Mouse (Mus musculus) adrenal gland, adult 10 weeks (tissue): ENCODE measurements around the gene Hist1h3b. TPM values are rescaled to one million over a fixed set of nuclear protein-coding genes. Genes with fewer than 3 reads are reported as not detected.

Experiments
- polyA plus RNA-seq: library from polyadenylated mRNA; stranded (reverse); fragments of 350-450 nt; fragmentation: Illumina TruSeq; extraction: RNeasy Lipid Tissue Mini Kit (QIAGEN cat#74804); gene quantifications from one replicate; pipeline ENCODE4 v1.2.3, GENCODE M21; 2014; ENCODE audit warnings: low read depth, low replicate concordance

The Hist1h3b gene
- polyA plus RNA-seq: not detected

GRCm38 (mm10) chr13:23752067-23752741 is at the start of gene Hist1h3b:
Gene Hist1h3b, plus strand, starts transcription at chr13:23752267.

GRCm38 (mm10) chr13:23710374-23711089 is 41.5 kb upstream of the Hist1h3b start, which contains the start of gene Hfe:
Gene Hfe, minus strand, starts transcription at chr13:23710854.

GRCm38 (mm10) chr13:23738677-23739068 is 13.4 kb upstream of the Hist1h3b start, which contains the start of gene Hist1h1c:
Gene Hist1h1c, plus strand, starts transcription at chr13:23738808.

GRCm38 (mm10) chr13:23745381-23746161 is 6.5 kb upstream of the Hist1h3b start, which contains the start of gene Hist1h3c:
Gene Hist1h3c, minus strand, starts transcription at chr13:23745602.

GRCm38 (mm10) chr13:23746201-23747080 is 5.6 kb upstream of the Hist1h3b start, which contains the start of gene Hist1h2bb:
Gene Hist1h2bb, plus strand, starts transcription at chr13:23746734.

GRCm38 (mm10) chr13:23750839-23751477 is 1.1 kb upstream of the Hist1h3b start, which contains the start of gene Hist1h2ab:
Gene Hist1h2ab, plus strand, starts transcription at chr13:23751126.

GRCm38 (mm10) chr13:23756790-23757189 is 4.7 kb downstream of the Hist1h3b start, which contains the start of gene Hist1h4b:
Gene Hist1h4b, plus strand, starts transcription at chr13:23757013.

GRCm38 (mm10) chr13:23760972-23761864 is 9.2 kb downstream of the Hist1h3b start, which contains the start of gene Hist1h4a:
Gene Hist1h4a, minus strand, starts transcription at chr13:23761230.

GRCm38 (mm10) chr13:23761871-23762821 is 10.1 kb downstream of the Hist1h3b start, which contains the start of gene Hist1h3a:
Gene Hist1h3a, minus strand, starts transcription at chr13:23762386.

GRCm38 (mm10) chr13:23763586-23764323 is 11.7 kb downstream of the Hist1h3b start, which contains the start of gene Hist1h1a:
Gene Hist1h1a, plus strand, starts transcription at chr13:23763666.

GRCm38 (mm10) chr13:23769613-23770012 is 17.5 kb downstream of the Hist1h3b start, which contains the start of gene Trim38:
Gene Trim38, plus strand, starts transcription at chr13:23769913.

Other genes with a start within 250 kb of the Hist1h3b start
- gene Hist1h4h, start 221.2 kb upstream of the Hist1h3b start, polyA plus RNA-seq: not detected
- not detected for gene Hist1h2af, start 218.4 kb upstream of the Hist1h3b start, polyA plus RNA-seq
- not detected for gene Hist1h3g, start 216.8 kb upstream of the Hist1h3b start, polyA plus RNA-seq
- 2.7 TPM for gene Hist1h2bh, start 208.9 kb upstream of the Hist1h3b start, polyA plus RNA-seq
- gene Hist1h3f, start 208.2 kb upstream of the Hist1h3b start, polyA plus RNA-seq: not detected
- not detected for gene Hist1h4f, start 200.6 kb upstream of the Hist1h3b start, polyA plus RNA-seq
- gene Hist1h1d, start 199.0 kb upstream of the Hist1h3b start, polyA plus RNA-seq: 0.70 TPM
- not detected for gene Hist1h3e, start 189.9 kb upstream of the Hist1h3b start, polyA plus RNA-seq
- gene Hist1h2ae, start 181.0 kb upstream of the Hist1h3b start, polyA plus RNA-seq: not detected
- 2.4 TPM for gene Hist1h2bg, start 180.9 kb upstream of the Hist1h3b start, polyA plus RNA-seq
- not detected for gene Hist1h2bf, start 178.1 kb upstream of the Hist1h3b start, polyA plus RNA-seq
- gene Hist1h2ad, start 177.9 kb upstream of the Hist1h3b start, polyA plus RNA-seq: not detected
- gene Hist1h3d, start 176.5 kb upstream of the Hist1h3b start, polyA plus RNA-seq: 2.2 TPM
- 0.76 TPM for gene Hist1h4d, start 170.7 kb upstream of the Hist1h3b start, polyA plus RNA-seq
- gene Hist1h2be, start 131.1 kb upstream of the Hist1h3b start, polyA plus RNA-seq: 15.6 TPM
- gene Hist1h1e, start 129.7 kb upstream of the Hist1h3b start, polyA plus RNA-seq: 1.3 TPM
- 1.7 TPM for gene Hist1h2ac, start 68.3 kb upstream of the Hist1h3b start, polyA plus RNA-seq
- gene Hist1h2bc, start 68.1 kb upstream of the Hist1h3b start, polyA plus RNA-seq: 322 TPM
- gene Hist1h1t, start 56.5 kb upstream of the Hist1h3b start, polyA plus RNA-seq: not detected
- not detected for gene Hist1h4c, start 53.8 kb upstream of the Hist1h3b start, polyA plus RNA-seq
- gene Hfe, start 41.4 kb upstream of the Hist1h3b start, polyA plus RNA-seq: 85.7 TPM
- gene Hist1h1c, start 13.5 kb upstream of the Hist1h3b start, polyA plus RNA-seq: 40.8 TPM
- not detected for gene Hist1h3c, start 6.7 kb upstream of the Hist1h3b start, polyA plus RNA-seq
- not detected for gene Hist1h2bb, start 5.5 kb upstream of the Hist1h3b start, polyA plus RNA-seq
- gene Hist1h2ab, start 1.1 kb upstream of the Hist1h3b start, polyA plus RNA-seq: not detected
- not detected for gene Hist1h4b, start 4.7 kb downstream of the Hist1h3b start, polyA plus RNA-seq
- not detected for gene Hist1h4a, start 9.0 kb downstream of the Hist1h3b start, polyA plus RNA-seq
- not detected for gene Hist1h3a, start 10.1 kb downstream of the Hist1h3b start, polyA plus RNA-seq
- gene Hist1h1a, start 11.4 kb downstream of the Hist1h3b start, polyA plus RNA-seq: not detected
- 0.99 TPM for gene Trim38, start 17.6 kb downstream of the Hist1h3b start, polyA plus RNA-seq
- not detected for gene Slc17a2, start 54.7 kb downstream of the Hist1h3b start, polyA plus RNA-seq
- 0.64 TPM for gene Slc17a3, start 87.2 kb downstream of the Hist1h3b start, polyA plus RNA-seq
- gene Slc17a1, start 115.5 kb downstream of the Hist1h3b start, polyA plus RNA-seq: not detected
- gene Slc17a4, start 162.7 kb downstream of the Hist1h3b start, polyA plus RNA-seq: 0.35 TPM
- not detected for gene Hist1h2ba, start 181.9 kb downstream of the Hist1h3b start, polyA plus RNA-seq
- not detected for gene Hist1h2aa, start 182.2 kb downstream of the Hist1h3b start, polyA plus RNA-seq
- 9.7 TPM for gene Scgn, start 238.9 kb downstream of the Hist1h3b start, polyA plus RNA-seq